18 mouse cellular contexts compared by ENCODE assay signal in the genomic region with DNA sequence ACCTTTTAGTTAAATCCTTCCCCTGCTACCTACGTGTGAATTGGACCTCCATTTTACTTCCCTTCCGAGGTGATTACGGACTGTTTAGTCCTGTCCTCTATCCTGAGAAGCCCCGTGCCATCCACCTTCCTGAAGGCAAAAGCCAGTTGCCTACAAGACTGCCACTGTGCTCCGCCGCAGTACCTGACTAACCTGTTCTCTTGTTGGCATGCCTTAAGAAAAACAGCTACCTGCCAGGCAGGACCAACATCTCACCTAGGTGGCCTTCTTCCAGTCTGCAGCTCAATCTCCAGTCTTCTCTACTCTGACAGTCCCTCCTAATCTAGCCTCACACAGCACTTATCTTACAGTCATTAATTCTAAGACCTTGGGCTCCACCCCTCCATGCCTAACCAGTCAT. TPM values are rescaled to one million over a fixed set of nuclear protein-coding genes. Genes with fewer than 3 reads are reported as not detected.
DNase-seq lines count a peak whose midpoint lies in the region; ATAC-seq and TF ChIP-seq lines count a peak whose summit lies in the region.
"Had no signal": no experiment of that assay in that cellular context is flagged by ENCODE, and none has a peak within 500 bp of the region (broad histone marks: within the 10 kb centered on the region; RNA-seq: fewer than 3 reads in every experiment).

No protein-coding gene starts in this region.

- H3K27ac ChIP-seq in heart, adult 2 months, result no peak overlapping the region
- H3K27ac ChIP-seq in forebrain, embryonic 15.5 days (replicated peaks), result no peak overlapping the region
- H3K27ac ChIP-seq: embryonic facial prominence, embryonic 13.5 days; forebrain, embryonic 10.5 days; heart, embryonic 10.5 days; hindbrain, embryonic 12.5 days had no signal

- TF ChIP-seq POLR2A in heart, adult 2 months (IDR thresholded peaks at IDR 0.05; ENCODE audit: insufficient read depth, low read depth, low read length), result no peak

- TF ChIP-seq CTCF in heart, adult 2 months (IDR thresholded peaks at IDR 0.05), result no peak

- H3K27me3 ChIP-seq in heart, adult 2 months (ENCODE audit: control insufficient read depth, insufficient read depth, low read length), result no peaks in the 10 kb centered on the region
- H3K27me3 ChIP-seq in forebrain, embryonic 15.5 days, result no peaks in the 10 kb centered on the region
- H3K27me3 ChIP-seq: embryonic facial prominence, embryonic 13.5 days; hindbrain, embryonic 12.5 days had no signal

- no peaks in the 10 kb centered on the region; the same call in none of the 2 replicates for H3K79me2 ChIP-seq in heart, adult 2 months (replicated peaks; ENCODE audit: control insufficient read depth, insufficient read depth, low read length)

- intact Hi-C loops in heart, adult 2 months (cut with DNase I), result no loop called here

- ATAC-seq in forebrain, embryonic 15.5 days (replicated peaks), result no peak
- ATAC-seq: forebrain, embryonic 14.5 days had no signal

- no peak overlapping the region for H3K4me2 ChIP-seq in forebrain, embryonic 15.5 days (replicated peaks)
- H3K4me2 ChIP-seq: embryonic facial prominence, embryonic 13.5 days; hindbrain, embryonic 12.5 days had no signal

- 94% methylated on average over 6 of the region's 6 CpGs for WGBS in heart, adult 2 months
- WGBS in forebrain, embryonic 15.5 days, result 95% methylated on average over 6 of the region's 6 CpGs

- peak; percentile 65 for DNase-seq in heart, adult 11 months
- no peak for DNase-seq in heart, adult 2 months
- DNase-seq in lung, postnatal 36 days, result peak; percentile 13
- no peak for DNase-seq in lung, postnatal 4 days
- DNase-seq in fat pad, adult 2 months (ENCODE audit: extremely low read depth, low read depth, low spot score), result peak; percentile 100
- DNase-seq in urinary bladder, postnatal 36 days (ENCODE audit: low spot score in 2 of 2), result peak; percentile 44 to 63
- DNase-seq: adrenal gland, postnatal 14 days; cerebellum, adult 11-12 months; cerebellum, adult 9-10 months; cerebellum, postnatal 25 days; heart, postnatal 10 days; heart, postnatal 4 days had no signal

- H3K4me1 ChIP-seq in heart, adult 2 months (ENCODE audit: control insufficient read depth, insufficient read depth, low read length), result peaks cover 2% of the 10 kb centered on the region; the same call in 1 of the 2 replicates
- H3K4me1 ChIP-seq in forebrain, embryonic 15.5 days, result no peaks in the 10 kb centered on the region
- H3K4me1 ChIP-seq: embryonic facial prominence, embryonic 13.5 days; hindbrain, embryonic 12.5 days had no signal

- no peak for TF ChIP-seq EP300 in heart, adult 2 months (IDR thresholded peaks at IDR 0.05; ENCODE audit: insufficient read depth, low read depth, low read length)

- H3K9ac ChIP-seq in heart, adult 2 months (ENCODE audit: low read depth, low read length), result no peak overlapping the region
- no peak overlapping the region for H3K9ac ChIP-seq in forebrain, embryonic 15.5 days (replicated peaks)
- H3K9ac ChIP-seq: embryonic facial prominence, embryonic 13.5 days; hindbrain, embryonic 12.5 days had no signal

- H3K36me3 ChIP-seq in heart, adult 2 months (ENCODE audit: control insufficient read depth, insufficient read depth, low read length), result no peaks in the 10 kb centered on the region
- peaks cover 9% of the 10 kb centered on the region; the same call in 1 of the 2 replicates for H3K36me3 ChIP-seq in forebrain, embryonic 15.5 days

- H3K4me3 ChIP-seq in heart, adult 2 months, result no peak overlapping the region
- no peak overlapping the region for H3K4me3 ChIP-seq in forebrain, embryonic 15.5 days
- H3K4me3 ChIP-seq: embryonic facial prominence, embryonic 13.5 days; forebrain, embryonic 10.5 days; heart, embryonic 10.5 days; hindbrain, embryonic 12.5 days had no signal

- H3K9me3 ChIP-seq in forebrain, embryonic 15.5 days, result no peaks in the 10 kb centered on the region
- H3K9me3 ChIP-seq: heart, embryonic 10.5 days; hindbrain, embryonic 12.5 days had no signal

RNA-seq across cellular contexts. Expression of gene Ide, which starts 15.7 kb away (rescaled TPM):
- 10 to 100 TPM; 52.2 to 99.8 TPM for total RNA-seq in heart, adult 2 months (2021)
- 24.0 and 50.6 TPM in 2 replicates for polyA plus RNA-seq in heart, adult 2 months (2012; rRNA removed)
- polyA plus RNA-seq in forebrain, embryonic 15.5 days (2015; fragmentation: Nextera tagmentation; extraction: Ambion mirVana), result 27.2 and 30.1 TPM in 2 replicates

RNA-seq across cellular contexts. Expression of gene Kif11, which starts 22.9 kb away (rescaled TPM):
- total RNA-seq in heart, adult 2 months (2021), result under 1 TPM; 0.34 to 0.66 TPM
- polyA plus RNA-seq in heart, adult 2 months (2012; rRNA removed), result 0.20 and 0.35 TPM in 2 replicates
- polyA plus RNA-seq in forebrain, embryonic 15.5 days (2015; fragmentation: Nextera tagmentation; extraction: Ambion mirVana), result 36.3 and 38.9 TPM in 2 replicates

Comparison
In these comparisons a context has a peak if more than half of its experiments do, and no peak if none do; other contexts are left out.
1. DNase-seq: peak in heart, adult 11 months (single experiment), lung, postnatal 36 days (single experiment), fat pad, adult 2 months (single experiment) and urinary bladder, postnatal 36 days (2 of 2); none in heart, adult 2 months (0 of 2) and lung, postnatal 4 days (0 of 2).
2. RNA of gene Kif11, which starts 22.9 kb away (polyA plus RNA-seq): 36.3 to 38.9 TPM in forebrain, embryonic 15.5 days; 0.20 to 0.35 TPM in heart, adult 2 months; every median in the first group is over 10 times any median in the second.